Mouse (Mus musculus) MEL (cell line): ENCODE data around the gene Rnf5. TPM values are rescaled to one million over a fixed set of nuclear protein-coding genes. Genes with fewer than 3 reads are reported as not detected.

Experiments used
- DNase-seq: peaks from one replicate; pipeline ENCODE4 v3.0.0; 2011; ENCODE audit warnings: low read depth, low spot score
- H3K27ac ChIP-seq: 2 replicates; pipeline ENCODE4 v1.5.1; 2012; ENCODE audit warnings: low read depth, mild to moderate bottlenecking, control low read depth, low read length, moderate library complexity; ENCODE audit not compliant: control insufficient read depth
- H3K27me3 ChIP-seq, 2 experiments: fragments of 150-350 bp in 1 of 2; sonication (generic) in 1 of 2; 2 replicates each; pipeline ENCODE4 v1.6.1; 2012; ENCODE audit warnings: low read length in 2 of 2, mild to moderate bottlenecking in 2 of 2, improper control_type of control experiment in 1 of 2, moderate library complexity in 1 of 2; ENCODE audit not compliant: insufficient read depth in 2 of 2, control insufficient read depth in 1 of 2
- H3K36me3 ChIP-seq, 2 experiments: 2 replicates each; pipeline ENCODE4 v1.6.1; 2012 to 2014; ENCODE audit warnings: low read length in 2 of 2, improper control_type of control experiment in 1 of 2, inconsistent platforms in 1 of 2, mild to moderate bottlenecking in 1 of 2; ENCODE audit not compliant: insufficient read depth in 2 of 2, control insufficient read depth in 1 of 2
- H3K4me1 ChIP-seq, 2 experiments: fragments of 150-350 bp in 1 of 2; sonication (generic) in 1 of 2; 2 replicates each; pipeline ENCODE4 v1.6.1; 2012; ENCODE audit warnings: low read length in 2 of 2, improper control_type of control experiment in 1 of 2, mild to moderate bottlenecking in 1 of 2; ENCODE audit not compliant: insufficient read depth in 2 of 2, control insufficient read depth in 1 of 2
- H3K4me3 ChIP-seq, 2 experiments: fragments of 150-350 bp in 1 of 2; sonication (generic) in 1 of 2; 2 replicates each; pipeline ENCODE4 v1.5.1; 2012; ENCODE audit warnings: low read depth in 2 of 2, low read length in 2 of 2, mild to moderate bottlenecking in 2 of 2, moderate library complexity in 2 of 2, control low read depth in 1 of 2, improper control_type of control experiment in 1 of 2; ENCODE audit not compliant: control insufficient read depth in 1 of 2, insufficient read depth in 1 of 2
- H3K79me2 ChIP-seq: 2 replicates; pipeline ENCODE4 v1.6.1; 2012; ENCODE audit warnings: mild to moderate bottlenecking, low read length, moderate library complexity; ENCODE audit not compliant: control insufficient read depth, poor library complexity, insufficient read depth
- H3K9ac ChIP-seq: 2 replicates; pipeline ENCODE4 v1.6.1; 2012; ENCODE audit warnings: low read depth, mild to moderate bottlenecking, control low read depth, low read length, moderate library complexity; ENCODE audit not compliant: control insufficient read depth, poor library complexity, severe bottlenecking
- H3K9me3 ChIP-seq: fragments of 150-350 bp; sonication (generic); replicated peaks from 2 replicates; pipeline ENCODE4 v1.6.1; 2012; ENCODE audit warnings: mild to moderate bottlenecking, low read length, improper control_type of control experiment, moderate library complexity; ENCODE audit not compliant: insufficient read depth
- CHD2 ChIP-seq: IDR thresholded peaks from 2 replicates; pipeline ENCODE4 v1.6.1; 2011; ENCODE audit warnings: low read length, improper control_type of control experiment
- E2F4 ChIP-seq: IDR thresholded peaks from 2 replicates; pipeline ENCODE4 v1.6.1; 2011; ENCODE audit warnings: low read depth, low read length, improper control_type of control experiment, borderline replicate concordance
- EP300 ChIP-seq, 2 experiments: IDR thresholded peaks; 2 replicates each; pipeline ENCODE4 v1.6.1; 2011; ENCODE audit warnings: improper control_type of control experiment in 2 of 2, low read length in 2 of 2, low read depth in 1 of 2, mild to moderate bottlenecking in 1 of 2
- JUND ChIP-seq: IDR thresholded peaks from 2 replicates; pipeline ENCODE4 v1.6.1; 2011; ENCODE audit warnings: low read depth, mild to moderate bottlenecking, improper control_type of control experiment, low read length
- MAFK ChIP-seq: IDR thresholded peaks from 2 replicates; pipeline ENCODE4 v1.6.1; 2011; ENCODE audit warnings: low read depth, mild to moderate bottlenecking, low read length, improper control_type of control experiment, borderline replicate concordance
- MAX ChIP-seq: IDR thresholded peaks from 2 replicates; pipeline ENCODE4 v1.6.1; 2011; ENCODE audit warnings: low read length, improper control_type of control experiment
- MAZ ChIP-seq: IDR thresholded peaks from 2 replicates; pipeline ENCODE4 v1.6.1; 2012; ENCODE audit warnings: low read depth, mild to moderate bottlenecking, inconsistent platforms, low read length, improper control_type of control experiment
- MEF2A ChIP-seq: IDR thresholded peaks from 2 replicates; pipeline ENCODE4 v1.6.1; 2014; ENCODE audit warnings: low read depth, mild to moderate bottlenecking, inconsistent platforms, low read length, improper control_type of control experiment; ENCODE audit not compliant: poor library complexity, insufficient replicate concordance, severe bottlenecking; ENCODE audit errors: extremely low read depth
- MXI1 ChIP-seq: IDR thresholded peaks from 2 replicates; pipeline ENCODE4 v1.6.1; 2011; ENCODE audit warnings: mild to moderate bottlenecking, low read depth, low read length, improper control_type of control experiment
- MYC ChIP-seq: IDR thresholded peaks from 2 replicates; pipeline ENCODE4 v1.6.1; 2011; ENCODE audit warnings: low read depth, mild to moderate bottlenecking, low read length, improper control_type of control experiment, moderate library complexity
- NELFE ChIP-seq: IDR thresholded peaks from 2 replicates; pipeline ENCODE4 v1.6.1; 2011; ENCODE audit warnings: low read depth, low read length, improper control_type of control experiment
- NRF1 ChIP-seq: IDR thresholded peaks from 2 replicates; pipeline ENCODE4 v1.6.1; 2014; ENCODE audit warnings: low read depth, mild to moderate bottlenecking, inconsistent platforms, low read length, improper control_type of control experiment, moderate library complexity; ENCODE audit not compliant: poor library complexity, insufficient read depth, severe bottlenecking
- POLR2A ChIP-seq, 2 experiments: IDR thresholded peaks; 2 replicates each; pipeline ENCODE4 v1.6.1; 2011 to 2012; ENCODE audit warnings: low read length in 2 of 2, mild to moderate bottlenecking in 2 of 2, control low read depth in 1 of 2, improper control_type of control experiment in 1 of 2, low read depth in 1 of 2, moderate library complexity in 1 of 2; ENCODE audit not compliant: control insufficient read depth in 1 of 2, insufficient read depth in 1 of 2, poor library complexity in 1 of 2
- POLR2AphosphoS5 ChIP-seq: IDR thresholded peaks from 2 replicates; pipeline ENCODE4 v1.6.1; 2012; ENCODE audit warnings: low read depth, borderline replicate concordance, mild to moderate bottlenecking, inconsistent platforms, low read length, moderate library complexity, mixed read lengths
- RCOR1 ChIP-seq: IDR thresholded peaks from 2 replicates; pipeline ENCODE4 v1.6.1; 2012; ENCODE audit warnings: low read depth, mild to moderate bottlenecking, inconsistent platforms, low read length, improper control_type of control experiment
- SIN3A ChIP-seq: IDR thresholded peaks from 2 replicates; pipeline ENCODE4 v1.6.1; 2012; ENCODE audit warnings: low read length, improper control_type of control experiment, inconsistent platforms
- SMC3 ChIP-seq: IDR thresholded peaks from 2 replicates; pipeline ENCODE4 v1.6.1; 2011; ENCODE audit warnings: low read depth, low read length, improper control_type of control experiment
- TAL1 ChIP-seq: IDR thresholded peaks from 2 replicates; pipeline ENCODE4 v1.6.1; 2012; ENCODE audit warnings: mild to moderate bottlenecking, inconsistent platforms, low read length, moderate library complexity, mixed read lengths
- TBP ChIP-seq: IDR thresholded peaks from 2 replicates; pipeline ENCODE4 v1.8.0; 2011; ENCODE audit warnings: low read depth, low read length, improper control_type of control experiment
- TCF12 ChIP-seq: IDR thresholded peaks from 2 replicates; pipeline ENCODE4 v1.6.1; 2014; ENCODE audit warnings: low read depth, mild to moderate bottlenecking, inconsistent platforms, low read length, improper control_type of control experiment, moderate library complexity
- ZC3H11A ChIP-seq: IDR thresholded peaks from 2 replicates; pipeline ENCODE4 v1.6.1; 2012; ENCODE audit warnings: low read depth, mild to moderate bottlenecking, inconsistent platforms, low read length, improper control_type of control experiment
- ZKSCAN1 ChIP-seq: IDR thresholded peaks from 2 replicates; pipeline ENCODE4 v1.6.1; 2012; ENCODE audit warnings: low read depth, mild to moderate bottlenecking, inconsistent platforms, low read length, improper control_type of control experiment, moderate library complexity
- polyA plus RNA-seq, 2 experiments: library from polyadenylated mRNA; stranded (reverse) in 1 of 2; unstranded in 1 of 2; fragments of >175 nt in 1 of 2; fragments of >200 nt in 1 of 2; gene quantifications; 2 replicates each; pipeline versions ENCODE4 v1.2.1 to v1.2.4; 2012; ENCODE audit warnings: low replicate concordance in 2 of 2, low read depth in 1 of 2; ENCODE audit not compliant: insufficient read length in 2 of 2, insufficient read depth in 1 of 2, missing spikeins in 1 of 2
- total RNA-seq: library from RNA; depleted of rRNA; stranded (reverse); fragments of 300-350 nt; gene quantifications from 2 replicates; pipeline ENCODE4 v1.2.3, GENCODE M21; 2012

The Rnf5 gene
- total and polyA plus RNA-seq, 3 experiments: 24.8 to 85.1 TPM; not detected in 1

DNA sequence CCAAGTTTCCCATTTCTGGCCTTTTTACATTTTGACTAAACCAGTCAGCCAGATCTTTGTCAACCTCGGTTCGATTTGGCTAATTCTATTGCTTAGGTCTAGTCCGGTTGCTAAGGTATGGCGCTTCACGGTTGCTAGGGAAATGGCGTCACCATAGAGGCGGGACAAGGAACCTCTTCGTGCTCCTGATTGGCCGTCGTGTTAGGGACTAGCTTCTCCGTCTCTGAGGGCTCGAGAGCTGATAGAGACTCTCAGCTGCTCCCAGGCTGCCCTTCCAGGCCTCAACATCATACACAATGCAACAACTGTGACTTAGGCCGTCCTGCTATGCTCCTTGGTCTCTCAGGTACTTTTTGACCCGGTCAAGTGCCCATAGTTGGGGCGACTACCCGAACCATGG lies 41.1 kb upstream of the Rnf5 start, which contains the start of gene Fkbpl (continued):
- TF ChIP-seq RCOR1 (no peak), E2F4 (no peak), NELFE (peak; percentile 46; the same call in 1 of the 2 replicates), POLR2A (IDR thresholded peaks at IDR 0.05; ENCODE audit: control insufficient read depth in 1 of 2, insufficient read depth in 1 of 2, low read depth in 1 of 2, low read length in 2 of 2, poor library complexity in 1 of 2) (peak; percentile 68 to 72; a peak in 3 of 4 replicates), JUND (no peak), ZKSCAN1 (no peak), CHD2 (no peak), POLR2AphosphoS5 (no peak), MXI1 (peak; percentile 86), MYC (no peak), MAFK (no peak), ZC3H11A (no peak), SMC3 (no peak)

DNA sequence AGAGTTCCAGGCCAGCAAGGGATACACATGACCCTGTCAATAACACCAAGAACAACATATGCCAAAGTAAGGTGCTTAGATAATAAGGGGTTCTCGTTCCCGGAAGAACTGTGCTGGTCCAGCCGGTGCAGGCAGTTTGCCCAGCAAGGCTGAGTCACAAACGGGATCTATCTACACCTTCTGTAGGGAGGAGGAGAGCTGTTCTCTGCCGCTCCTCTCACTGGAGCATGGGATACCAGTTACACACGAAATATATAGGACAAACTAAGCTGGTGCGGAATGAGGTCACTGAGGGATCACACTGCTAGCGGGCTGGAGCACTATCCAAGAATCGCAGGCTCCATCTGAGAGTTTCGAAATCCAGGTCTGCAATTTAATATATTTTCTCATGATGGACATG lies 40.5 kb upstream of the Rnf5 start:
- Histone ChIP-seq H3K36me3 (peaks cover 0 to 12% of the 10 kb centered on the region in 2 experiments; a peak in 2 of 4 replicates), H3K4me3 (no peak overlapping the region), H3K27ac (no peak overlapping the region), H3K27me3 (peaks cover 0 to 3% of the 10 kb centered on the region in 2 experiments; a peak in 1 of 4 replicates), H3K79me2 (peaks cover 15% of the 10 kb centered on the region), H3K9me3 (no peaks in the 10 kb centered on the region), H3K4me1 (peaks cover 0 to 20% of the 10 kb centered on the region in 2 experiments; a peak in 3 of 4 replicates), H3K9ac (no peak overlapping the region)
- DNase-seq: no peak
- TF ChIP-seq TAL1 (no peak), ZC3H11A (no peak), POLR2AphosphoS5 (no peak), RCOR1 (no peak), MXI1 (no peak), NELFE (no peak; the same call in 1 of the 2 replicates), TCF12 (no peak), E2F4 (no peak), EP300 (IDR thresholded peaks at IDR 0.05; ENCODE audit: low read depth in 1 of 2, low read length in 2 of 2) (no peak), TBP (no peak), MAX (no peak), ZKSCAN1 (no peak)

DNA sequence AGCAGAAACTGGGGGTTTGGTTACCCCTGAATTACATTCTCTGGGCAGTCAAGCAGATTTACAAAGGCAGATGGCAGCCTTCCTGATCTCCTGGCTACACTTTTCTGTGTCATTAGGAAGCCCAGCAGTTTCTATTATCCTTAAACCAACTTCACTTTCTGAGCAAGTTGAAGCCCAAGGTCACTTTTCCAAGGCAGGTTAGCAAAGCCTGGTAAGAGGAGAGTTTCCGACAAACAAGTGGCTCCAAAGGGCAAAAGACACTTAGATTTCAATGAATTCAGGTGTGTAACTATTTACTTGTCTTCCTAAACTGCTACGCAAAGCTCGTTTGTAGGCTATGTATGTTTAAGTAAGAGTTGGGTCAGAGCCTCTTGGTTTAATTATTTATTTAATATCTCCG lies 39.9 kb upstream of the Rnf5 start:
- TF ChIP-seq MEF2A (no peak), MAZ (no peak), NRF1 (no peak), NELFE (no peak), RCOR1 (no peak), SMC3 (no peak), EP300 (IDR thresholded peaks at IDR 0.05; ENCODE audit: low read depth in 1 of 2, low read length in 2 of 2) (no peak), SIN3A (no peak)
- no peak overlapping the region for H3K9ac ChIP-seq
- no peak overlapping the region for H3K27ac ChIP-seq
- peaks cover 0 to 18% of the 10 kb centered on the region in 2 experiments; a peak in 3 of 4 replicates for H3K4me1 ChIP-seq
- no peak for DNase-seq
- peaks cover 3% of the 10 kb centered on the region in 2 experiments; a peak in 3 of 4 replicates for H3K27me3 ChIP-seq
- no peaks in the 10 kb centered on the region for H3K9me3 ChIP-seq
- H3K79me2 ChIP-seq: peaks cover 13% of the 10 kb centered on the region
- peaks cover 0 to 12% of the 10 kb centered on the region in 2 experiments; a peak in 2 of 4 replicates for H3K36me3 ChIP-seq
- no peak overlapping the region for H3K4me3 ChIP-seq
